Mouse (Mus musculus) cerebellum, adult 2 months (tissue): ENCODE results near the gene Ssh2. TPM values are rescaled to one million over a fixed set of nuclear protein-coding genes. Genes with fewer than 3 reads are reported as not detected.
"Not testable (repeated sequence)": the region's sequence is repeated elsewhere in the genome, so short reads cannot be mapped to it uniquely, and the experiment has no call there.

ENCODE experiments used
- DNase-seq, 2 experiments: peaks; one replicate each; pipeline ENCODE4 v3.0.0; 2021
- H3K27ac ChIP-seq: fragments of 200-500 bp; 2 replicates; pipeline ENCODE4 v1.5.1; 2012; ENCODE audit warnings: low read length, control low read depth, inconsistent platforms; ENCODE audit not compliant: insufficient read depth
- H3K27me3 ChIP-seq: fragments of 200-500 bp; 2 replicates; pipeline ENCODE4 v1.6.1; 2012; ENCODE audit warnings: inconsistent platforms, mild to moderate bottlenecking, low read length, moderate library complexity; ENCODE audit not compliant: control insufficient read depth, insufficient read depth
- H3K4me1 ChIP-seq: fragments of 200-500 bp; 2 replicates; pipeline ENCODE4 v1.6.1; 2011; ENCODE audit warnings: low read length; ENCODE audit not compliant: control insufficient read depth, insufficient read depth
- H3K4me3 ChIP-seq: fragments of 200-500 bp; replicated peaks from 2 replicates; pipeline ENCODE3; 2011; ENCODE audit warnings: mild to moderate bottlenecking, low read depth, low read length, control low read depth; ENCODE audit not compliant: insufficient read depth
- CTCF ChIP-seq: fragments of 200-500 bp; IDR thresholded peaks from 2 replicates; pipeline ENCODE4 v1.5.1; 2011; ENCODE audit warnings: low read depth, mild to moderate bottlenecking, control low read depth, low read length, moderate library complexity, borderline replicate concordance; ENCODE audit not compliant: insufficient read depth
- POLR2A ChIP-seq: fragments of 200-500 bp; IDR thresholded peaks from 2 replicates; pipeline ENCODE4 v1.6.1; 2011; ENCODE audit warnings: low read length, control low read depth, borderline replicate concordance; ENCODE audit not compliant: insufficient read depth
- WGBS: fragments of 180-500 bp; shearing (Covaris S2); methylation state at CpG from one replicate; pipeline ENCODE4 v1.1.7; 2018; 5-methylcytosine and 5-hydroxymethylcytosine counted together
- polyA plus RNA-seq: library from polyadenylated mRNA; depleted of rRNA; stranded (reverse); fragments of >200 nt; gene quantifications from 2 replicates; pipeline ENCODE4 v1.2.3, GENCODE M21; 2012

Ssh2 gene
- polyA plus RNA-seq, 1 experiment = 14.3 TPM

- Histone ChIP-seq H3K4me1 (no peaks in the 10 kb centered on the region), H3K27me3 (no peaks in the 10 kb centered on the region), H3K27ac (no peak overlapping the region), H3K4me3 (no peak overlapping the region)
- 88% methylated on average over 1 of the region's 1 CpGs for WGBS
- TF ChIP-seq POLR2A = no peak
- no peak for DNase-seq
Measured at GRCm38 (mm10) chr11:77239658-77240345, 23.7 kb downstream of the Ssh2 start.

GRCm38 (mm10) chr11:77240466-77241246 lies 24.6 kb downstream of the Ssh2 start:
- Histone ChIP-seq H3K4me1 (no peaks in the 10 kb centered on the region), H3K4me3 (no peak overlapping the region), H3K27me3 (no peaks in the 10 kb centered on the region), H3K27ac (no peak overlapping the region)
- no peak for DNase-seq
- 91% methylated on average over 7 of the region's 7 CpGs for WGBS
- no peak for TF ChIP-seq CTCF
- TF ChIP-seq POLR2A = no peak

- H3K4me3 ChIP-seq = no peak overlapping the region
- H3K4me1 ChIP-seq = no peaks in the 10 kb centered on the region
- DNase-seq = no peak
- TF ChIP-seq CTCF (no peak), POLR2A (no peak)
- no peak overlapping the region for H3K27ac ChIP-seq
- H3K27me3 ChIP-seq = no peaks in the 10 kb centered on the region
- 52% methylated on average over 2 of the region's 2 CpGs for WGBS
Measured at GRCm38 (mm10) chr11:77242912-77243311, 26.8 kb downstream of the Ssh2 start.

- no peak overlapping the region for H3K27ac ChIP-seq
- no peak for TF ChIP-seq CTCF
- TF ChIP-seq POLR2A = no peak
- H3K4me1 ChIP-seq = no peaks in the 10 kb centered on the region
- no peak for DNase-seq
- 97% methylated on average over 2 of the region's 2 CpGs for WGBS
- H3K27me3 ChIP-seq = no peaks in the 10 kb centered on the region
- H3K4me3 ChIP-seq = no peak overlapping the region
Measured at GRCm38 (mm10) chr11:77252826-77253225, 36.7 kb downstream of the Ssh2 start.

GRCm38 (mm10) chr11:77259441-77259840 lies 43.4 kb downstream of the Ssh2 start:
- no peaks in the 10 kb centered on the region for H3K27me3 ChIP-seq
- TF ChIP-seq POLR2A (no peak), CTCF (no peak)
- WGBS = 77% methylated on average over 2 of the region's 2 CpGs
- no peak overlapping the region for H3K27ac ChIP-seq
- no peak for DNase-seq
- no peaks in the 10 kb centered on the region for H3K4me1 ChIP-seq
- no peak overlapping the region for H3K4me3 ChIP-seq

GRCm38 (mm10) chr11:77267401-77267800 lies 51.3 kb downstream of the Ssh2 start:
- Histone ChIP-seq H3K4me3 (no peak overlapping the region), H3K27me3 (no peaks in the 10 kb centered on the region), H3K27ac (no peak overlapping the region), H3K4me1 (no peaks in the 10 kb centered on the region)
- DNase-seq = no peak
- WGBS = 61% methylated on average over 2 of the region's 2 CpGs
- no peak for TF ChIP-seq CTCF
- no peak for TF ChIP-seq POLR2A

GRCm38 (mm10) chr11:77276000-77276399 lies 59.9 kb downstream of the Ssh2 start:
- Histone ChIP-seq H3K27me3 (no peaks in the 10 kb centered on the region), H3K4me1 (no peaks in the 10 kb centered on the region), H3K27ac (no peak overlapping the region), H3K4me3 (no peak overlapping the region)
- 91% methylated on average over 2 of the region's 2 CpGs for WGBS
- TF ChIP-seq POLR2A (no peak), CTCF (no peak)
- no peak for DNase-seq

GRCm38 (mm10) chr11:77278538-77278937 lies 62.5 kb downstream of the Ssh2 start:
- not testable (repeated sequence) for DNase-seq, H3K4me3 ChIP-seq
- WGBS = 98% methylated on average over 1 of the region's 1 CpGs

More at GRCm38 (mm10) chr11:77278538-77278937, 62.5 kb downstream of the Ssh2 start:
- H3K27me3 ChIP-seq, H3K4me1 ChIP-seq, H3K27ac ChIP-seq: not testable (repeated sequence)
